Mouse (Mus musculus) cerebellum, postnatal 10 days (tissue): ENCODE measurements around the gene Mpc2.

Source experiments
- DNase-seq, 2 experiments: peaks; one replicate each; pipeline ENCODE4 v3.0.0; 2021; ENCODE audit warnings: mixed read lengths in 2 of 2

The Mpc2 gene

GRCm38 (mm10) chr1:165460360-165460800 is at the start of gene Mpc2, which contains the start of gene Dcaf6:
TSS of gene Mpc2 (plus strand) at chr1:165460637.
TSS of gene Dcaf6 (minus strand) at chr1:165460475.
- peak; percentile 100 for DNase-seq

GRCm38 (mm10) chr1:165421357-165421915 is 39.0 kb upstream of the Mpc2 start:
- DNase-seq: no peak

- no peak for DNase-seq
Measured at GRCm38 (mm10) chr1:165426254-165426653, 34.2 kb upstream of the Mpc2 start.

GRCm38 (mm10) chr1:165432883-165433282 is 27.6 kb upstream of the Mpc2 start:
- DNase-seq: no peak

GRCm38 (mm10) chr1:165438289-165439021 is 22.0 kb upstream of the Mpc2 start:
- no peak for DNase-seq

GRCm38 (mm10) chr1:165440788-165441187 is 19.6 kb upstream of the Mpc2 start:
- DNase-seq: no peak

- DNase-seq: no peak
Measured at GRCm38 (mm10) chr1:165441201-165441600, 19.2 kb upstream of the Mpc2 start.

- DNase-seq: no peak
Measured at GRCm38 (mm10) chr1:165441719-165442118, 18.7 kb upstream of the Mpc2 start.

GRCm38 (mm10) chr1:165459041-165459502 is 1.4 kb upstream of the Mpc2 start:
- no peak for DNase-seq

- DNase-seq: peak; percentile 75 to 77
Measured at GRCm38 (mm10) chr1:165459503-165460181, 795 bp upstream of the Mpc2 start.

- DNase-seq: peak; percentile 99 to 100
Measured at GRCm38 (mm10) chr1:165460801-165461377, 452 bp downstream of the Mpc2 start.

GRCm38 (mm10) chr1:165461681-165462080 is 1.2 kb downstream of the Mpc2 start:
- peak; percentile 33 to 50 for DNase-seq

- DNase-seq: no peak
Measured at GRCm38 (mm10) chr1:165462861-165463260, 2.4 kb downstream of the Mpc2 start.

GRCm38 (mm10) chr1:165464574-165464973 is 4.1 kb downstream of the Mpc2 start:
- no peak for DNase-seq

- no peak for DNase-seq
Measured at GRCm38 (mm10) chr1:165468971-165469370, 8.5 kb downstream of the Mpc2 start.

- no peak for DNase-seq
Measured at GRCm38 (mm10) chr1:165469717-165470116, 9.3 kb downstream of the Mpc2 start.

GRCm38 (mm10) chr1:165471490-165471889 is 11.1 kb downstream of the Mpc2 start:
- no peak for DNase-seq

- peak in 1 of 2 experiments; percentile 10 for DNase-seq
Measured at GRCm38 (mm10) chr1:165484688-165485233, 24.3 kb downstream of the Mpc2 start, which contains the start of gene Adcy10. TSS of gene Adcy10 (plus strand) at chr1:165485183.

- DNase-seq: peak; percentile 6 to 10
Measured at GRCm38 (mm10) chr1:165486108-165486507, 25.7 kb downstream of the Mpc2 start.

GRCm38 (mm10) chr1:165489197-165489596 is 28.8 kb downstream of the Mpc2 start:
- no peak for DNase-seq

- DNase-seq: peak; percentile 44 to 53
Measured at GRCm38 (mm10) chr1:165498856-165499255, 38.4 kb downstream of the Mpc2 start.

GRCm38 (mm10) chr1:165503307-165504024 is 43.0 kb downstream of the Mpc2 start:
- DNase-seq: peak; percentile 10 to 17
